26 mouse cellular contexts compared by ENCODE assay signal in the genomic region with DNA sequence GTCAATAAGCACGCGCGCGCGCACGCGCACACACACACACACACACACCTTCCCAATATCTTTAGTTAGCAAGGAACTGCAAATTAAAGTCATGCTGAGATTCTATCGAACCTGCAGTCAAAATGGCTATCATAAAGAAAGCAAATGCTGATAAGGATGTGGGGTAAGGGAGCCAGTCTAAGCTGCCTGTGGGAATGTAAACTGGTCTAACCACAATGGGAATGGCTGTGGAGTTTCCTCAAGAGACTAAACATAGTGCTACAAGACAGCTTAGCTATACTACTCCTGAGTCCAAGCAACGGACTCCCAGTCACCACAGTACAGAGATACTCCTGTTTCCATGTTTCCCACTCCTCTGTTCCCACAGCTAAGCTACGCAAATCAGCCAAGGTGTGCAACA. TPM values are rescaled to one million over a fixed set of nuclear protein-coding genes. Genes with fewer than 3 reads are reported as not detected.
"Had no signal": no experiment of that assay in that cellular context is flagged by ENCODE, and none has a peak within 500 bp of the region (broad histone marks: within the 10 kb centered on the region; RNA-seq: fewer than 3 reads in every experiment).

No protein-coding gene starts in this region.

- H3K36me3 ChIP-seq: heart, embryonic 13.5 days; heart, embryonic 15.5 days; hindbrain, embryonic 13.5 days; hindbrain, embryonic 15.5 days; limb, embryonic 13.5 days; limb, embryonic 15.5 days; liver, embryonic 12.5 days had no signal

- H3K27ac ChIP-seq: gastrocnemius, adult 2 months; heart, embryonic 13.5 days; heart, embryonic 15.5 days; hindbrain, embryonic 13.5 days; hindbrain, embryonic 15.5 days; hindbrain, postnatal 0 days; limb, embryonic 13.5 days; limb, embryonic 15.5 days; liver, embryonic 12.5 days; liver, embryonic 14.5 days had no signal

- H3K4me1 ChIP-seq: hindbrain, embryonic 15.5 days had no signal

- H3K4me2 ChIP-seq: heart, embryonic 11.5 days; heart, embryonic 13.5 days; heart, embryonic 15.5 days; hindbrain, embryonic 13.5 days; hindbrain, embryonic 15.5 days; limb, embryonic 13.5 days; limb, embryonic 15.5 days; liver, embryonic 12.5 days had no signal

- ATAC-seq: forebrain, embryonic 16.5 days; hindbrain, postnatal 0 days; liver, embryonic 12.5 days had no signal

- H3K27me3 ChIP-seq: heart, embryonic 13.5 days; heart, embryonic 15.5 days; hindbrain, embryonic 13.5 days; hindbrain, embryonic 15.5 days; limb, embryonic 13.5 days; limb, embryonic 15.5 days; liver, embryonic 12.5 days had no signal

- H3K9me3 ChIP-seq: heart, embryonic 13.5 days; heart, embryonic 15.5 days; hindbrain, embryonic 13.5 days; hindbrain, embryonic 15.5 days; limb, embryonic 13.5 days; limb, embryonic 15.5 days; liver, embryonic 12.5 days had no signal

- H3K9ac ChIP-seq: heart, embryonic 13.5 days; heart, embryonic 15.5 days; hindbrain, embryonic 13.5 days; hindbrain, embryonic 15.5 days; limb, embryonic 13.5 days; limb, embryonic 15.5 days; liver, embryonic 12.5 days; liver, embryonic 14.5 days had no signal

- H3K4me3 ChIP-seq: gastrocnemius, adult 2 months; heart, embryonic 13.5 days; heart, embryonic 15.5 days; hindbrain, embryonic 13.5 days; hindbrain, embryonic 15.5 days; limb, embryonic 13.5 days; limb, embryonic 15.5 days; liver, embryonic 12.5 days had no signal

- DNase-seq: gastrocnemius, adult 2 months; gastrocnemius, postnatal 10 days; gastrocnemius, postnatal 36 days; heart, adult 11 months; heart, postnatal 14 days; heart, postnatal 36 days; kidney, adult 18-20 months; kidney, adult 8-10 months; kidney, postnatal 10 days; kidney, postnatal 25 days; layer of hippocampus, adult 9-11 months; layer of hippocampus, postnatal 36 days; left cerebral cortex, postnatal 4 days had no signal

RNA-seq across cellular contexts. Expression of a gene that starts 28.8 kb away (rescaled TPM):
- polyA plus RNA-seq: heart, embryonic 11.5 days; heart, postnatal 0 days; intestine, embryonic 14.5 days; liver, embryonic 12.5 days; liver, embryonic 14.5 days had no signal
